Mouse (Mus musculus) heart, embryonic 16.5 days (tissue): ENCODE measurements around the gene Rap1gds1. TPM values are rescaled to one million over a fixed set of nuclear protein-coding genes. Genes with fewer than 3 reads are reported as not detected.

Experiments used
- ATAC-seq: fragments of 200-750 bp; cut with Nextera tagmentation; replicated peaks from 2 replicates; pipeline ENCODE4 v1.8.0; 2017; ENCODE audit warnings: moderate number of reproducible peaks; ENCODE audit not compliant: insufficient read depth, low FRiP score; ENCODE audit errors: extremely low read depth
- H3K27ac ChIP-seq: fragments of 300-500 bp; sonication (generic); 2 replicates; pipeline ENCODE4 v1.5.1; 2014; ENCODE audit warnings: mild to moderate bottlenecking, low read length, control low read depth, moderate library complexity
- H3K27me3 ChIP-seq: fragments of 300-500 bp; sonication (generic); 2 replicates; pipeline ENCODE4 v1.6.1; 2014; ENCODE audit warnings: low read length, mixed read lengths; ENCODE audit not compliant: control insufficient read depth, insufficient read depth
- H3K36me3 ChIP-seq: fragments of 300-500 bp; sonication (generic); 2 replicates; pipeline ENCODE4 v1.6.1; 2014; ENCODE audit not compliant: control insufficient read depth, insufficient read depth
- H3K4me1 ChIP-seq: fragments of 300-500 bp; sonication (generic); 2 replicates; pipeline ENCODE4 v1.6.1; 2014; ENCODE audit warnings: low read length, mixed read lengths; ENCODE audit not compliant: control insufficient read depth, insufficient read depth
- H3K4me2 ChIP-seq: fragments of 300-500 bp; sonication (generic); 2 replicates; pipeline ENCODE4 v1.6.1; 2014; ENCODE audit warnings: low read depth, mild to moderate bottlenecking, control low read depth, low read length
- H3K4me3 ChIP-seq: fragments of 300-500 bp; sonication (generic); 2 replicates; pipeline ENCODE4 v1.5.1; 2014; ENCODE audit warnings: mild to moderate bottlenecking, control low read depth, low read length
- H3K9ac ChIP-seq: fragments of 300-500 bp; sonication (generic); 2 replicates; pipeline ENCODE4 v1.6.1; 2014; ENCODE audit warnings: low read length, control low read depth
- H3K9me3 ChIP-seq: fragments of 300-500 bp; sonication (generic); replicated peaks from 2 replicates; pipeline ENCODE4 v1.6.1; 2016; ENCODE audit warnings: low read length; ENCODE audit not compliant: control insufficient read depth
- WGBS: fragments of 180-500 bp; shearing (Covaris S2); extraction: QIAGEN DNeasy Blood & Tissue Kit; methylation state at CpG from one replicate; pipeline ENCODE4 v1.1.7; 2014; 5-methylcytosine and 5-hydroxymethylcytosine counted together
- polyA plus RNA-seq: library from polyadenylated mRNA; unstranded; fragments of >200 nt; fragmentation: Nextera tagmentation; extraction: Ambion mirVana; gene quantifications from 2 replicates; pipeline ENCODE4 v1.2.1, GENCODE M21; 2015

The Rap1gds1 gene
- polyA plus RNA-seq, 1 experiment from 2014 or later: 56.2 TPM

DNA sequence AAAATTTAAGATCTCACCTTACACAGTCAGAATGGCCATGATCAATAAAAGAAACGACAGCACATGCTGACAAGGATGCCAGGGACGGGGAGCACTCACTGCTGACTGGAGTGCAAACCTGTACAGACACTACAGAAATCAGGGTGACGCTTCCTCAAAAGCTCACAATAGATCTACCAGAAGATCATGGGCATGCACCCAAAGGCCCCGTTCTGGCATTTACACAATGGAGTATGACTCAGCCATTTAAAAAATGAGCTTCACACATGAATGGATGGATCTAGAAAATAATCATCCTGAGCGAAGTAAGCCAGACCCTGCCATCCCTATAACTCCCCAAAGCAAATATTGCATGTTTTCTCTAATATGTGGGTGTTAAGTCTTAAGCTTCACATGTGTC lies 87.0 kb downstream of the Rap1gds1 start:
- ATAC-seq: no peak

GRCm38 (mm10) chr3:138982249-138982648 lies 92.8 kb downstream of the Rap1gds1 start:
- H3K27ac ChIP-seq: no peak overlapping the region
- H3K4me2 ChIP-seq: no peak overlapping the region
- no peak for ATAC-seq
- no peaks in the 10 kb centered on the region for H3K27me3 ChIP-seq
- H3K4me3 ChIP-seq: no peak overlapping the region
- WGBS: 80% methylated on average over 6 of the region's 6 CpGs
- no peak overlapping the region for H3K9ac ChIP-seq
- H3K36me3 ChIP-seq: peaks cover 4% of the 10 kb centered on the region; the same call in 1 of the 2 replicates
- H3K4me1 ChIP-seq: 0 out of 2 replicates have a peak, but pooled peaks cover 2% of the 10 kb centered on the region
- H3K9me3 ChIP-seq: peaks cover 1% of the 10 kb centered on the region; the same call in 1 of the 2 replicates

More for the DNA sequence above, 87.0 kb downstream of the Rap1gds1 start:
- peaks cover 5% of the 10 kb centered on the region; the same call in 1 of the 2 replicates for H3K36me3 ChIP-seq
- H3K9me3 ChIP-seq: peaks cover 3% of the 10 kb centered on the region; the same call in 1 of the 2 replicates
- H3K4me3 ChIP-seq: no peak overlapping the region
- H3K4me2 ChIP-seq: no peak overlapping the region
- WGBS: 94% methylated on average over 5 of the region's 5 CpGs
- H3K9ac ChIP-seq: no peak overlapping the region
- H3K27me3 ChIP-seq: no peaks in the 10 kb centered on the region
- peaks cover 4% of the 10 kb centered on the region; the same call in 1 of the 2 replicates for H3K4me1 ChIP-seq
- H3K27ac ChIP-seq: no peak overlapping the region

- 88% methylated on average over 1 of the region's 1 CpGs for WGBS
- no peak for ATAC-seq
- no peak overlapping the region for H3K4me3 ChIP-seq
- H3K4me2 ChIP-seq: no peak overlapping the region
- H3K9me3 ChIP-seq: no peaks in the 10 kb centered on the region
- H3K36me3 ChIP-seq: peaks cover 9% of the 10 kb centered on the region
- H3K4me1 ChIP-seq: no peaks in the 10 kb centered on the region
- H3K9ac ChIP-seq: no peak overlapping the region
- no peak overlapping the region for H3K27ac ChIP-seq
- no peaks in the 10 kb centered on the region for H3K27me3 ChIP-seq
Observed at GRCm38 (mm10) chr3:138977413-138977812, 97.6 kb downstream of the Rap1gds1 start.

GRCm38 (mm10) chr3:138967627-138968026 lies 107.4 kb downstream of the Rap1gds1 start:
- Histone ChIP-seq H3K27ac (no peak overlapping the region), H3K9me3 (no peaks in the 10 kb centered on the region), H3K4me3 (no peak overlapping the region), H3K4me2 (no peak overlapping the region), H3K9ac (no peak overlapping the region), H3K36me3 (peaks cover 7% of the 10 kb centered on the region), H3K27me3 (no peaks in the 10 kb centered on the region), H3K4me1 (no peaks in the 10 kb centered on the region)
- no peak for ATAC-seq
- WGBS: 77% methylated on average over 9 of the region's 9 CpGs

GRCm38 (mm10) chr3:138958527-138958926 lies 116.5 kb downstream of the Rap1gds1 start:
- Histone ChIP-seq H3K4me3 (no peak overlapping the region), H3K27ac (no peak overlapping the region), H3K4me2 (no peak overlapping the region), H3K9me3 (no peaks in the 10 kb centered on the region), H3K9ac (no peak overlapping the region), H3K27me3 (no peaks in the 10 kb centered on the region), H3K4me1 (no peaks in the 10 kb centered on the region), H3K36me3 (peaks cover 52% of the 10 kb centered on the region)
- no peak for ATAC-seq
- WGBS: 93% methylated on average over 8 of the region's 8 CpGs

DNA sequence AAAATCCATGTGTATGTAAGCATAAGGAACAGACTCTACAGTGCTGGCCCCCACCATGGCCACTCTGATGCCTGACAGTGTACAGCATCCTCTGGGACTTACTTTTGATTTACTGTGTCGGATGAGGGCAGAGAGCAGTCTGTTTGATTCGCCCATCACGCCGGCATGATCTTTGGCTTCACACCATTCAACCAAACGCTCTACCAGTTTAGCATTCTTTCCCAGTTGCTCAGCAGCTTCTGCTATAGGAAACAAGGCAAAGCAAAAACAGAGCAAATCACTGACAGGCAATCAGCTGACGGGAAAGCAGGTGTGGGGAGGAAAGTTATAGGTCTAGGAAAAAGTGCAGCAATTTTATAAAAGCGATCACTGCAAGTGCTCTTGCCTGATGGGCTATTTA lies 119.8 kb downstream of the Rap1gds1 start:
- no peaks in the 10 kb centered on the region for H3K9me3 ChIP-seq
- ATAC-seq: no peak
- 94% methylated on average over 7 of the region's 7 CpGs for WGBS
- no peak overlapping the region for H3K4me3 ChIP-seq
- no peaks in the 10 kb centered on the region for H3K4me1 ChIP-seq
- H3K27me3 ChIP-seq: no peaks in the 10 kb centered on the region
- H3K36me3 ChIP-seq: peaks cover 38% of the 10 kb centered on the region
- no peak overlapping the region for H3K27ac ChIP-seq
- no peak overlapping the region for H3K4me2 ChIP-seq
- H3K9ac ChIP-seq: no peak overlapping the region

DNA sequence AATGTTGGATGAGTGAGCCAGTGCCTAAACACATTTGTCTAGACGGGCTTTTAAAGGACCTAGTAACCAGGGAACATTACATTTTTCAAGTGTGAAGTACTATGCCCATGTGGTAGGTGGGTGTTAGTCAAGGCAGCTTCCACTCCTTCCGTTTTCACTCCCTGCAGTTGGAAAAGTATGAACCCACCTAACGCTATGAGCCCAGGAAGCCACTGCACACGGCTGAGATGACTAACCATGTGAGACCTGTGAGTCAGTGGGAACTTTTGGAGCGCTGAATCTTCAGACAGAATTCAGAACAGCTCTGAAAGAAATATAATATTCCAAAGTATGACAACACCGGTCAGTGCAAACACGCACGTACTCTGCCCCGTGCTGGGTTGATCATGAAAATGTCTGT lies 125.9 kb downstream of the Rap1gds1 start:
- H3K27ac ChIP-seq: no peak overlapping the region
- H3K36me3 ChIP-seq: peaks cover 26% of the 10 kb centered on the region
- no peak overlapping the region for H3K9ac ChIP-seq
- H3K4me3 ChIP-seq: no peak overlapping the region
- no peaks in the 10 kb centered on the region for H3K27me3 ChIP-seq
- 94% methylated on average over 9 of the region's 9 CpGs for WGBS
- ATAC-seq: no peak
- H3K4me2 ChIP-seq: no peak overlapping the region
- H3K4me1 ChIP-seq: no peaks in the 10 kb centered on the region
- H3K9me3 ChIP-seq: no peaks in the 10 kb centered on the region

- WGBS: 93% methylated on average over 3 of the region's 3 CpGs
- H3K27me3 ChIP-seq: no peaks in the 10 kb centered on the region
- H3K4me3 ChIP-seq: no peak overlapping the region
- H3K36me3 ChIP-seq: peaks cover 29% of the 10 kb centered on the region
- no peak overlapping the region for H3K4me2 ChIP-seq
- no peak for ATAC-seq
- no peaks in the 10 kb centered on the region for H3K9me3 ChIP-seq
- no peak overlapping the region for H3K9ac ChIP-seq
- H3K4me1 ChIP-seq: no peaks in the 10 kb centered on the region
- H3K27ac ChIP-seq: no peak overlapping the region
Observed at GRCm38 (mm10) chr3:138945516-138945915, 129.5 kb downstream of the Rap1gds1 start.

DNA sequence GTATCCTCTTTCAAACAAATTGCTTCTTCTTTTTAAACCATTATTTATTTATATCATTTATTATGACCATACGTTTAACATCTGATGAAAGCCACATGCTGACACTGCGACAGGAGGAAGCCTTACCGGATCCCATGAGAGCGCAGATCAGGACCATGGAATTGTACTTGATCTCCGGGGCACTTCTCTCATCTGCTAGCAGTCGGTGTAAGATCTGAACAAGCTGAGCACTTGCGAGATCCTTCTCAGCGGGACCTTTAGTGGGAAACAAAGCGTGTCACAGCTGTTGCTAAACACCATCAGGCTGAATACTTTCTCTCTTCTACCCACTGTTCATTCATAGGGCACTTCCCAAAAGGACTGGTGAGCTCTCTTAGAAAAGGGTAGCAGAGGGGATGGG lies 133.4 kb downstream of the Rap1gds1 start:
- no peak overlapping the region for H3K27ac ChIP-seq
- no peak overlapping the region for H3K4me3 ChIP-seq
- H3K4me1 ChIP-seq: no peaks in the 10 kb centered on the region
- no peak overlapping the region for H3K4me2 ChIP-seq
- no peaks in the 10 kb centered on the region for H3K9me3 ChIP-seq
- no peaks in the 10 kb centered on the region for H3K27me3 ChIP-seq
- ATAC-seq: no peak
- 63% methylated on average over 9 of the region's 9 CpGs for WGBS
- no peak overlapping the region for H3K9ac ChIP-seq
- peaks cover 51% of the 10 kb centered on the region for H3K36me3 ChIP-seq
